Mouse (Mus musculus): ENCODE measurements around the gene Cldn5.

GRCm38 (mm10) chr16:18785485-18785884 is 8.8 kb downstream of the Cldn5 start:
- no peak for TF ChIP-seq CTCF (IDR thresholded peaks at IDR 0.05; ENCODE audit: borderline replicate concordance, insufficient read depth, low read length)
- no peak for TF ChIP-seq POLR2A (IDR thresholded peaks at IDR 0.05; ENCODE audit: low read depth, low read length)
